Mouse (Mus musculus) G1E (cell line): Measurements from ENCODE around the gene Rasal2.

Source experiments
- CTCF ChIP-seq: IDR thresholded peaks from 2 replicates; pipeline ENCODE4 v1.5.1; 2012; ENCODE audit warnings: low read depth, low read length, inconsistent platforms, mixed read lengths
- GATA2 ChIP-seq: IDR thresholded peaks from 2 replicates; pipeline ENCODE4 v1.6.1; 2012; ENCODE audit warnings: low read depth, low read length, inconsistent platforms, borderline replicate concordance

- no peak for TF ChIP-seq CTCF
- TF ChIP-seq GATA2, result no peak
Measured at GRCm38 (mm10) chr1:157231016-157231415, 181.4 kb downstream of the Rasal2 start.
